Mouse (Mus musculus): ENCODE measurements around the gene Golga7b.

DNA sequence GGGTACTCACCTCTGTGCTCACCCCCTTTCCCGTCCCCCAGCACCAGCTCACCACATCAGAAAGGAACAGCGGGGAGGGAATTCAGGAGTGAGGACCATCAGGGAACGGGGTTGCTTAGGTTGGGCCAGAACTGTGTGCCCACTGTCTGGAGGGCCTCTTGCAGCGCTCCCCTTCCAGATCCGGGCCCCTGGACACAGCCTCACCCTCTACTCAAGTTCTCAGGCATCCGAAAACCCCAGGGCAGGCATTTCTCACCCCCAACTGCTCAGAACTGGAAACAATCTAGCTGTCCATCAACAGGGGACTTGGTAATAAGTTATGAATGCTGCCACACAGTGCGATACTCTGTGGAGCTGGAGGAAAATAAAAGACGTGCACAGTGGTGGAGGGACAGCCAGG, 44.7 kb downstream of the Golga7b start:
- TF ChIP-seq CTCF (IDR thresholded peaks at IDR 0.05; ENCODE audit: control insufficient read depth, insufficient read depth, low read length), result no peak
- no peak for TF ChIP-seq POLR2A (IDR thresholded peaks at IDR 0.05; ENCODE audit: borderline replicate concordance, control insufficient read depth, low read depth, low read length)

Data from bone marrow, adult 2 months (tissue).